Mouse (Mus musculus): ENCODE measurements around the gene Pls3. TPM values are rescaled to one million over a fixed set of nuclear protein-coding genes. Genes with fewer than 3 reads are reported as not detected.

Pls3 gene
- polyA plus RNA-seq, 1 experiment, result 83.0 TPM

- DNase-seq, result no peak
- Histone ChIP-seq H3K27me3 (ENCODE audit: control insufficient read depth, insufficient read depth, low read length) (no peaks in the 10 kb centered on the region), H3K4me1 (ENCODE audit: control insufficient read depth, insufficient read depth, low read length) (no peaks in the 10 kb centered on the region), H3K4me3 (replicated peaks; ENCODE audit: insufficient read depth, low read depth, low read length) (no peak overlapping the region), H3K27ac (ENCODE audit: insufficient read depth, low read length) (no peak overlapping the region)
- TF ChIP-seq CTCF (IDR thresholded peaks at IDR 0.05; ENCODE audit: borderline replicate concordance, insufficient read depth, low read depth, low read length) (no peak), POLR2A (IDR thresholded peaks at IDR 0.05; ENCODE audit: borderline replicate concordance, insufficient read depth, low read length) (no peak)
- 97% methylated on average over 3 of the region's 3 CpGs for WGBS
Measured at GRCm38 (mm10) chrX:75854294-75854693, 20.7 kb downstream of the Pls3 start.

GRCm38 (mm10) chrX:75844290-75844689 is 30.7 kb downstream of the Pls3 start:
- Histone ChIP-seq H3K4me3 (replicated peaks; ENCODE audit: insufficient read depth, low read depth, low read length) (no peak overlapping the region), H3K27me3 (ENCODE audit: control insufficient read depth, insufficient read depth, low read length) (no peaks in the 10 kb centered on the region), H3K4me1 (ENCODE audit: control insufficient read depth, insufficient read depth, low read length) (no peaks in the 10 kb centered on the region), H3K27ac (ENCODE audit: insufficient read depth, low read length) (no peak overlapping the region)
- WGBS, result 87% methylated on average over 4 of the region's 4 CpGs
- DNase-seq, result no peak
- TF ChIP-seq CTCF (IDR thresholded peaks at IDR 0.05; ENCODE audit: borderline replicate concordance, insufficient read depth, low read depth, low read length), result no peak
- TF ChIP-seq POLR2A (IDR thresholded peaks at IDR 0.05; ENCODE audit: borderline replicate concordance, insufficient read depth, low read length), result no peak

- Histone ChIP-seq H3K27me3 (ENCODE audit: control insufficient read depth, insufficient read depth, low read length) (no peaks in the 10 kb centered on the region), H3K27ac (ENCODE audit: insufficient read depth, low read length) (no peak overlapping the region), H3K4me1 (ENCODE audit: control insufficient read depth, insufficient read depth, low read length) (no peaks in the 10 kb centered on the region), H3K4me3 (replicated peaks; ENCODE audit: insufficient read depth, low read depth, low read length) (no peak overlapping the region)
- WGBS, result 78% methylated on average over 9 of the region's 9 CpGs
- no peak for DNase-seq
- TF ChIP-seq CTCF (IDR thresholded peaks at IDR 0.05; ENCODE audit: borderline replicate concordance, insufficient read depth, low read depth, low read length), result no peak
- no peak for TF ChIP-seq POLR2A (IDR thresholded peaks at IDR 0.05; ENCODE audit: borderline replicate concordance, insufficient read depth, low read length)
Measured at GRCm38 (mm10) chrX:75842835-75843234, 32.1 kb downstream of the Pls3 start.

- TF ChIP-seq POLR2A (IDR thresholded peaks at IDR 0.05; ENCODE audit: borderline replicate concordance, insufficient read depth, low read length) (no peak), CTCF (IDR thresholded peaks at IDR 0.05; ENCODE audit: borderline replicate concordance, insufficient read depth, low read depth, low read length) (no peak)
- Histone ChIP-seq H3K27ac (ENCODE audit: insufficient read depth, low read length) (no peak overlapping the region), H3K27me3 (ENCODE audit: control insufficient read depth, insufficient read depth, low read length) (no peaks in the 10 kb centered on the region), H3K4me3 (replicated peaks; ENCODE audit: insufficient read depth, low read depth, low read length) (no peak overlapping the region), H3K4me1 (ENCODE audit: control insufficient read depth, insufficient read depth, low read length) (no peaks in the 10 kb centered on the region)
- no peak for DNase-seq
- WGBS, result 59% methylated on average over 2 of the region's 2 CpGs
Measured at GRCm38 (mm10) chrX:75842120-75842519, 32.9 kb downstream of the Pls3 start.

- H3K4me1 ChIP-seq (ENCODE audit: control insufficient read depth, insufficient read depth, low read length), result no peaks in the 10 kb centered on the region
- WGBS, result 86% methylated on average over 4 of the region's 4 CpGs
- H3K27me3 ChIP-seq (ENCODE audit: control insufficient read depth, insufficient read depth, low read length), result no peaks in the 10 kb centered on the region
- no peak overlapping the region for H3K4me3 ChIP-seq (replicated peaks; ENCODE audit: insufficient read depth, low read depth, low read length)
- DNase-seq, result no peak
- H3K27ac ChIP-seq (ENCODE audit: insufficient read depth, low read length), result no peak overlapping the region
- TF ChIP-seq POLR2A (IDR thresholded peaks at IDR 0.05; ENCODE audit: borderline replicate concordance, insufficient read depth, low read length) (no peak), CTCF (IDR thresholded peaks at IDR 0.05; ENCODE audit: borderline replicate concordance, insufficient read depth, low read depth, low read length) (no peak)
Measured at GRCm38 (mm10) chrX:75840263-75840662, 34.7 kb downstream of the Pls3 start.

DNA sequence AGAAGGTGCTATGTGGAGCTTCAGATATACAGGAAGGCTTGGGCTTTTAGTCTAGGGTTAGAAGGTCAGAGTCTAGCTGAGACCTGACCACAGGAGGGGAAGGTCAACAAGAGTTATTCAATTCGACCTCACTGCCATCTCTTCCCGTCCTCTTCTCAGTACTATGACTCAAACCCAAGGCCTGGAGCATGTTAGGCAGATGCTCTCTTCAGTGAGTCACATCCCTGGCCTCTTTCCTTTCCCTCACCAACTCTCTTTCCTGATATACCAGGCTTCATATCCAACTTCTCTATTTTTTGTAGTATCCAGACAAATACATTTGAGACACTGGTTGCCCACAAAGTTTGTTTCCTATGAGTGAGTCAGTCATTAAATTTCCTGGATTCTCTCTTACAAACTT is 40.1 kb downstream of the Pls3 start:
- 71% methylated on average over 2 of the region's 2 CpGs for whole genome bisulfite sequencing

GRCm38 (mm10) chrX:75834286-75834685 is 40.7 kb downstream of the Pls3 start:
- Histone ChIP-seq H3K27me3 (ENCODE audit: control insufficient read depth, insufficient read depth, low read length) (no peaks in the 10 kb centered on the region), H3K4me1 (ENCODE audit: control insufficient read depth, insufficient read depth, low read length) (no peaks in the 10 kb centered on the region), H3K27ac (ENCODE audit: insufficient read depth, low read length) (no peak overlapping the region), H3K4me3 (replicated peaks; ENCODE audit: insufficient read depth, low read depth, low read length) (no peak overlapping the region)
- TF ChIP-seq CTCF (IDR thresholded peaks at IDR 0.05; ENCODE audit: borderline replicate concordance, insufficient read depth, low read depth, low read length) (no peak), POLR2A (IDR thresholded peaks at IDR 0.05; ENCODE audit: borderline replicate concordance, insufficient read depth, low read length) (no peak)
- 79% methylated on average over 2 of the region's 2 CpGs for WGBS
- no peak for DNase-seq

More for the DNA sequence above, 40.1 kb downstream of the Pls3 start:
- no peaks in the 10 kb centered on the region for H3K27me3 ChIP-seq (ENCODE audit: control insufficient read depth, insufficient read depth, low read length)
- TF ChIP-seq CTCF (IDR thresholded peaks at IDR 0.05; ENCODE audit: borderline replicate concordance, insufficient read depth, low read depth, low read length) (no peak), POLR2A (IDR thresholded peaks at IDR 0.05; ENCODE audit: borderline replicate concordance, insufficient read depth, low read length) (no peak)
- DNase-seq, result no peak
- no peaks in the 10 kb centered on the region for H3K4me1 ChIP-seq (ENCODE audit: control insufficient read depth, insufficient read depth, low read length)
- no peak overlapping the region for H3K27ac ChIP-seq (ENCODE audit: insufficient read depth, low read length)
- no peak overlapping the region for H3K4me3 ChIP-seq (replicated peaks; ENCODE audit: insufficient read depth, low read depth, low read length)

DNA sequence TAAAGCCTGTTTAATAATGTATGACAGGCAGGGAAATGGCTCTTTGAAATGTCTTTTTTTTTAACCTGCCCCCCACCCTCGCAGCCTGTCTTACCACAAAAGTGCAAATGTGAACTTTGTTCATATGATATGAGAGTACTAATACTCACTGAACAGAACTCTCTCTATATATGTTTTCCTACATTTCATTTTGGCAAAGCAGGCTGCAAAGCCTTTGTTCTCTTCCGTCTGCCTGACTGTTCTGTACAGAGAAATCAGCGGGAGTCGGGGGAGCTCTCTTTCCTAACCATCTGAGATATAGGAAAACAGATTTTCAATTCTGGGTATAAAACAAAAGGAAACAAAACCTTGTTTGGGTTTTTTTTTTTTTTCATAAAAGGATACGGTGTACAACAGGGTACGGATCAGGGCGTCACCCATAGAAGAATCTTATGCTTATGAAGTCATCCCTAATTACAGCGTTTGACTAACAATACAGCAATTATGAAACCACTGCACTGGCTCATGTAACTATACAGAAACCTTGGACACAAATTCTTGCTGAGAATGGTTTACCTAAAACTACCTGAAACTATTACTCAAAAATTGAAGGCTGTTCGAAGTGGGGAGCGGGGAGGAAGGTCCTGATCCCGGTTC is 41.9 kb downstream of the Pls3 start:
- no peaks in the 10 kb centered on the region for H3K4me1 ChIP-seq (ENCODE audit: control insufficient read depth, insufficient read depth, low read length)
- no peak overlapping the region for H3K4me3 ChIP-seq (replicated peaks; ENCODE audit: insufficient read depth, low read depth, low read length)
- 50% methylated on average over 11 of the region's 11 CpGs for WGBS
- no peaks in the 10 kb centered on the region for H3K27me3 ChIP-seq (ENCODE audit: control insufficient read depth, insufficient read depth, low read length)
- H3K27ac ChIP-seq (ENCODE audit: insufficient read depth, low read length), result no peak overlapping the region
- no peak for TF ChIP-seq POLR2A (IDR thresholded peaks at IDR 0.05; ENCODE audit: borderline replicate concordance, insufficient read depth, low read length)
- no peak for TF ChIP-seq CTCF (IDR thresholded peaks at IDR 0.05; ENCODE audit: borderline replicate concordance, insufficient read depth, low read depth, low read length)
- DNase-seq, result no peak
